Mouse (Mus musculus) lung, postnatal 25 days (tissue): ENCODE measurements around the gene Prelp.

Experiments used
- DNase-seq: peaks from one replicate; pipeline ENCODE4 v3.0.0; 2022; ENCODE audit warnings: low spot score

Prelp gene

DNA sequence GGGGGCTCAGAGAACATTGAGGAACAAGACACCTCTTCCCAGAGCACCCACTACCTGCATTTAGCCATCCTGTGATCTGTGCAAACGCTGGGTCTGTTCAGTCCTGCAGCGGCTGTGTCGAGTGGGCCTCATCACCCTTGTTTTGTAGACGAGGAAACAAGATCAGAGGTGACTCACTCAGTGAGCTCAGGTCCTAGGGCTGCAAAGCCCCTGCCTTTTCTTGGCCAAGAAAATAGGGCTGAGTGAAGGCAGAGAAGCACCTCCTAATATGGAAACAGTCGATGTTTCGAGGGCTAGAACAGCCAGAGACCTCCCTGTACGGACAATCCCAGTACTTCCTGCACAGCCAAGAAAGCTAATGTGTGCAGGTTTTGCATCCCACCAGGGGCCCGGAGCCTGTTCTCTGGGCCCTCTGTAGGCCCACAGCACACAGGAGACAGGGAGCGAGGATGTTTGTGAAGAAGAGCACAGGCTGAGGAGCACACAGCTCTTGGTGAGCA, 22.1 kb downstream of the Prelp start:
- no peak for DNase-seq

DNA sequence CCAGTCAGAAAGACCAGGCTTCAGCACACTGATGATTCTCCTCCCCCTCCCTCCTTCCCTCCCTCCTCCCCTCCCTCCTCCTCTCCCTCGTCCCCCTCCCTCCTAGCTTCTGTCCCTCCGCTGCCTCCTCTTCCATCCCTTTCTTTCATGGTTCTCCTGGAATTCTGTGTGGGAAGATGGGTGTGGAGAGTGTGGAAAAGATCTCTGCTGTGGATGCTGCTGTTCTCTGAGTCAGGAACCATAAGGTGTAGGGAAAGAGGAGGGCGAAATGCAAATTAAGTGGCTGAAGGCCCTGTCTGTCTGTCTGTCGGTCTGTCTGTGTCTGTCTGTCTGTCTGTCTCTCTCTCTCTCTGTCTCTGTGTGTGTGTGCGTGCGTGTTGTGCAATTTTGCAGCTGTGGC, 23.9 kb downstream of the Prelp start:
- DNase-seq = no peak

DNA sequence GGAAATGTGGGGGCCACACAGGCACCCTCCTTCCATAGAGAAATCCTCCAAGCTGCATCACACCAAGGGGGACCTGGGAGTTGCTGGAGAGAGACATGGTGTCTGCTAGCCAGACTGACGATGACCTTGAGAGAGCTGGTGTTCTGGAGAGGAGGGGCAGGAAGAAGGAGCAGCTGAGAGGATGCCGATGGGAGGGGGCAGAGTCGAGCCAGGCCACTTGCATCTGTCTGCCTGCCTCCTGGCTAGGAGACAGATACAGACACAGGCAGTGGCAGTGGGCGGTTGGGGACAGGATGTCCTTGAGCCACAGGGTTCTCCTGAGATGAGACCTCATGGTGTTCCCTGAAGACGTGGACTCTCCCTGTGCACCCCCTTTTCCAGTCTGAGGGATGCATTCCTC, 29.7 kb downstream of the Prelp start:
- peak; percentile 62 for DNase-seq

DNA sequence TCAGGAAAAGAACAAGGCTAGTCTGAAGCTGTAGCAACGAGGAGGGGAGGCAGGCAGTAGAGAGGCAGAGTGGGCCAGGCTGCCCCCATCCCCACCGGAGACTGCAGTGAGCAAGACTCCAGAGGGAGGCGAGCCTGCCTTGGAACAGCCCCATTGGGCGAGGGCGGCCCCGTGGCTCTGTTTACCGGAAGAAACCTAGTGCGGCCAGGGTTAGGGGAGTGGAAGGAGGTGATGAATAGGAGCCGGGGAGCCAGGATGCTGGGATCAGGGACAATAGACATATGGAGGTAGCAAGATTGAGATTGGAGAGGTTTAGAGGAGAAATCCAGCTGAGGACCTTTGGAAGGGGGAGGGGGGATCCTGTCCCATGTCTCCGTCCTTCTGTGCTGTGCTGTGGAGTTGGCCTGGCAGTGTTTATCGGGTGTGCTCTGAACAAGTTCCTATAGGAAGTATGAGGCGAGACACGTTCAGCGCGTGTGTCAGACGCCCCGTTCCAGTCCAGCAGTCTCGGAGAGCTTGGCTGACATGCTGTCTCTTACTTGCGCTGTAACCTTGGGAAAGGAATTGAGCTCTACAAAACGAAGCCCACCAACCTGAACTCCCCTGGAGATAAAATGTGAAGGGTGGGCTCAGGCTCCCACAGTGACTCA, 31.1 kb downstream of the Prelp start:
- DNase-seq = no peak

DNA sequence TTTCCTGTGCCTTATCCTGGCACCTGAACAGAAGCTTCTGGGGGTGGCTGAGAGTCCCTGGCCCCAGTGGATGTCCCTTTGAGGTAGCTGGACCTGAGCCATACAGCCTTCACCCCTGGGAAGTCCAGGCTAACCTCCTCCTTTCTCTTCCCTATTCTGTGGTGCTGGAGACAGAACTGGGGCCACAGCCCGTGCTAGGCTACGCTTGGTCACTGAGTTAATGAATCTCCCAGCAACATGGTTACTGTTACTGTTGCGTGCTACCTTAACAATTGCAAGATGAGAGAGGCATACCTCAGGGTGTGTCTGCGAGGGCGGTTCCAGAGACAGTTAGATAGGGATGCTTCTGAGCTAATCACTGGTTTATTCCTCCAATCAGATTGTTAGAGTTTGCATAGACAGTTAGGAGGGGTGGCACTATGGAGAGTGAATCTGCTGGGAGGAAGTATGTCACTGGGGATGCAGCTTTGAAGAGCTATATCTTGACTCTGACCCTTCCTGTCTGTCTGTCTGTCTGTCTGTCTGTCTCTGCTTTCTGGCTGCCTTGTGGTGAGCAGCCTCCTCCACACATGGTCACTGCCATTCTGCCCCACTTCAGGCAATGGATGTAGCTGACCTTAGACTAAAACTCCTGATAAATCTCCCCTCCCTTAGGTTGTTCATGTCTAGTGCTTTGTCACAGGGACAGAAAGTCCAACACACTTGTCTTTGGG, 33.5 kb downstream of the Prelp start:
- no peak for DNase-seq

DNA sequence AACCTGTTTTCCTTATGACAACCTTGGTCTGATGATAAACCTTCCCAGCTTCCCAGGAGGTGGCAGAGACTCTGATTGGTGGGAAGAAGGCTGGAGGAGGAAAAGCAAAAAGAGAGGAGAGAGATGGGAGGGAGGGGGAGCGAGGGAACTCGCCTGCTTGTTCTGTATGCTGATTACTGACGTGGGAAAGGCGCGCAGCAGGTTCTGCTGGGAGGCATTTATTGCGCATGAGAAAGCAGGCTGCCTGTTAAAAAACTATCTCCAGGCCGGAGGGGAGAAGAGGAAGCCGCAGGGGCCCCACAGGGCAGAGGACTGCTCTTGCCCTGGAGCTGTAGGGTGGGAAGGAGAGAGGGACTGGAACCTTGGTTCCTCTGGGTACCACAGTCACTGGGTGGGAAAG, 34.2 kb downstream of the Prelp start:
- no peak for DNase-seq

DNA sequence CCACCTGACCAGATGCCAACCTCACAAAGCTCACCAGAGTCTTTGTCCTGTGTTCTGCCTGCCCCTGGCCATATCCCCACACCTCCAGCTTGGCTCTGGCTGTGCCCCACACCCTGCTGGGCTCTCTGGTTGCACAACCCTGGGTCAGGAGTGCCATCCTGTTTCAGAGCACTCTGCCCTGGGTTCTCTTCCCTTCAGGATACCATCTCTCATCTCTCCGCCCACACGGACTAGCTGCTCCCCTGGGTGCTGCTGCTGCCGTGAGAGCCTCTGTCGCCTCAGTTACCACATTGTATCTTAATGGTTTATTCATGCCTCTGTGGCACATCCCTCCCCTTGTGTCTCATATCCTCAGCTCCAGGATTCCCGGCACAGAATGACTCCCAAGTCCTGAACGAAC, 34.8 kb downstream of the Prelp start:
- no peak for DNase-seq

DNA sequence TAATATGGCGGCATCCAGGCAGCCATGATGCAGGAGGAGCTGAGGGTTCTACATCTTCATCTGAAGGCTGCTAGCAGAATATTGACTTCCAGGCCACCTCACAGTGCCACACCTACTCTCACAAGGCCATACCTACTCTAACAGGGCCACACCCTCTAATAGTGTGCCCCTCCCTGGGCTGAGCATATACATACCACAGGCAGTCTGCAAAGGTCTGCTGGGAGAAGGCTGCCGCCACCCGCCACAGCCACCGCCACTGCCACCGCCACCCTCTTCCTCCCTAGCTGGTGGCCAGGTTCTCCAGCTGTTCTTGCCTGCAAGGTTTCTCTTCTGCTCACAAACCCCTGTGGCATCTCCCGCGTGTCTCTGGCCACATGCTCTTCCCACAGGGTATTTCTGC, 35.4 kb downstream of the Prelp start:
- DNase-seq = no peak

DNA sequence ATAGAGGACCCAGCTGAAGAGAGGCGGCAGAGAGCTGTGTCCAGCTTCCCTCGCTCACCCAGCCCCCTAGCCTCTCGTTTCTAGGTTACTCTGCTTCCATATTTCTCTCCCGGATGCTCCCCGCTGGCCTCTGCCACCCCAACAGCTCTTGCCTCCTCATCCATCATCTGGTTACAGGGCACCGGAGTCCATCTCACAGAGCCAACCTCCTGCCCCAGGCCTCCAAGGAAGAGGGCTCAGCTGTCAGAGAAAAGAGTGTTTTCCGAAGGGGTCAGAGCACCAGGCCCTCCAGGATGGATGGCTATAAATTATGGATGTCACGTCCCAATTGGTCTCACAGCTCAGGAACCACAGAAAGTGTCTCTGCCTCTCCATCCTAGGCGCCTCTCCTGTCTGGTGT, 36.5 kb downstream of the Prelp start:
- DNase-seq = no peak

DNA sequence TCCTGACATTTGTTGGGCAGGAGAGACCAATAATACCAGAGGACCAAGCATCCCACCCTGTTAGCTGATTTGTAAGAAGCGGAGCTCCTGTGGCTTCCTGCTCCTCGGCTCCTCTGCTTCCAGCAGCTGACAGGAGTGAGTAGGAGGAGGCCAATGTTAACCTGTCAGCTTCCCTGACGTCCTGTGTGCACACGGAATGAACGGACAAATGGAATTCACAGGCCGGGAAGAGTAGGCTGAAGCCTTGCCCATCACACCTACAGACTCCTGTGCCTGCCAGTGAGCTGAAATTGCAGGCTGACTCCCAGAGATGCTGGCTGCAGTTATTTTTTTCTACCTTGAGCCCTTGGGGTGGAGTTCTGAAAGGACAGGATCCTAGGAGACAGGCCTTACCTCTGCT, 37.1 kb downstream of the Prelp start:
- DNase-seq = no peak

DNA sequence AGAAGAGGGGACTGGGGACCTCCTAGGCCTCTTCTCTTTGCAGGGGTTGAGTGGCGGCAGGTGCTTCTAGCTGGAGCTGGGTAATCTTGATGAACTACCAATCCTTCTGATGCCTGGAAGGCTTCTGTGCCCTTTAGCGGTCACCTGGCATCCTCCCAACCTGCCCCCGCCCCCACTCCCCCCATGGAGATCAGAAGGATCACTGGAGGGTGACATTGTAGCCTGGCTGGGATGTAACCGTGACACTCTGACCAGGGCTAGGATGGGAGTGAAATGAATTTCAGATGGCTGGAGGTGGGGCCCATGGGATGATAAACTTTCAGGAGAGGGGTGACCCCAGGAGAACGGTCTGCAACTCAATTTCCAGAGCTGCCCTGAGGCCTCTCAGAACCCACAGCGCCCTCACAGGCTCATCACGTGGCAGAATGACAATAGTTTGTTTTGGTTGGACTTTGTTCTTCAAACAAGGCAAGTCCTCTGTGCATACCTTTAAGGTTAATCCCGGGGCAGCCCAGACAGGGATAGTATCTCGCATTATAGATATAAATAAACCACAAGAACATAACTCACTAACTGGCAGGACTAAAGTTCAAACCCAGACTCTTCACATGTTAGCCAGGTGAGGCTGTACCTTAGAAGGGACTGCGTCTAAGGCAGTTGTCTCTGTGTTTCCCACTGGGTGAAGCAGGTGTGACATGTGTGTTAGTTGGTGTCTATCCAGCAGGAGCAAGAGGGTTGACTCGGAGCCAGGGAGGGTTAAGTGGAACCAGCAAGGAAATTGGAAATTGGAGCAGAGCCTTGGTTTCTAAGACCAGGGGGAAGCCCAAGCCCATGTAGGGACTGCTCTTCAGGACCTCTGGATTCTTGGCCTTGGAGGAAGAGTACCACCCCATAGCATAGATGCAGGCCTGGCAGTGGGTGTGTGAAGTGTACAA, 38.7 kb downstream of the Prelp start:
- DNase-seq = no peak

DNA sequence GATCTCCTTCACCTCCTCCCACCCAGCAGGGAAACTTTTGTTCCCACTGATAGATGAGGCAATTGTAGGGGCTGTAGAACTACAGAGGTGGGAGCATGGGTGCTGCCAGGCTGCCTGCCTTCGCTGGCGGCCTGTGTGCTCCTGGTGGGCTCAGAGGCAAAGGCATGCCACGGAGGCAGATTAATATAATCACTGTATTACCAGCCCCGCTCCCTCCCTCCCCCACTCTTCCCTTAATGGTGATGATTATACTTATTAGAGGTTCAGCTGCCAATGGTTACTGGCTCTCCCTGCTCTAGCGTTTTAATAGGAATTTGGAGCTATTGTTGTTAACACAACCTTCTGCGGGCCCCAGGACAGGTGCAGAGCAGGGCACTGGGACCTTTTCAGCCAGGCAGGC, 39.4 kb downstream of the Prelp start:
- no peak for DNase-seq

DNA sequence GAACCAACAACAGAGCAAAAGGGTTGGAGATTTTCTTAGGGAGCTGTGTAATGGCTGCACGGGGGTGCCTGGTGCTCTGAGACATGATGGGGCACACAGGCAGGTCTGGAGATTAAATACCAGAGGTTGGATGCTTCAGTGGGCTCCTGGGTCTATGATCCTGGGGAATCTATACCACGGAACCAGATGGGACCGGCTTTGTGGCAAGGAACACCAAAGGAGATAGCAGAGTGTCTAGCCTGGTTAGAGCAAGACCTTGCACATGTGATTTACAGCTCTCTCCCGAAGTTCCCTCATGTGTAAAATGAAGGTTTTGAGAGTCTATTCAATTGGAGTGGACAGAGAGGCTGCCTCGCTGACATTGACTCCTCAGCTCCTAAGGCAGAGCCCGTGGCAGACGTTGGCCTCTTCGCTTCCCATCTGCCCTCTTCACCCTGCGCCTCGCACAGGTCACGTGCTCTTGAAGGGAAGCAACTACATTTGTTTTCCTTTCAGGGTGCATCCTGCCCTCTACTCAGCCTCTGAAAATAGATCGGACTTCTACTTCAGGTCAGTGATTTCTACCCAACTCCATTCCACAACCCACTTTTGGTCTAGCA, 42.3 kb downstream of the Prelp start:
- DNase-seq = no peak

DNA sequence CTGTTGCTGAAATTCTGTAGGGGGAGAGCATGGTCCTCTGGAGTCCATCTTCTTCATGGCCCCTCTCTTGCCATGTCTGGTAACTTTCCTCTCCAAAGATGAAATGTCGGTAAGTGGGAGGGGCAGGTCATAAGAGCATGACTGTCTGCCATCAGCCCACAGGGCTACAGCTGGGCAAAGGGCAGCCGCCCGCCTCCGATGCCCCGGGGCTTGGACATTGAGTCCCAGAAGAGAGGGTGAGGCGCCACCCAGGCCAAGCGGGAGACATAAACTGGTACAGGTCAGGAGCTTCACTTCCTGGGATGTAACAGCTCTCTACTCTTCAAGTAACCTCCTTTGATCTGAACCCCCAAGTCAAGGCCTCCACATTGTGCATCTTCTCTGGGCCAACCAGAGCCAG, 44.3 kb downstream of the Prelp start:
- no peak for DNase-seq

DNA sequence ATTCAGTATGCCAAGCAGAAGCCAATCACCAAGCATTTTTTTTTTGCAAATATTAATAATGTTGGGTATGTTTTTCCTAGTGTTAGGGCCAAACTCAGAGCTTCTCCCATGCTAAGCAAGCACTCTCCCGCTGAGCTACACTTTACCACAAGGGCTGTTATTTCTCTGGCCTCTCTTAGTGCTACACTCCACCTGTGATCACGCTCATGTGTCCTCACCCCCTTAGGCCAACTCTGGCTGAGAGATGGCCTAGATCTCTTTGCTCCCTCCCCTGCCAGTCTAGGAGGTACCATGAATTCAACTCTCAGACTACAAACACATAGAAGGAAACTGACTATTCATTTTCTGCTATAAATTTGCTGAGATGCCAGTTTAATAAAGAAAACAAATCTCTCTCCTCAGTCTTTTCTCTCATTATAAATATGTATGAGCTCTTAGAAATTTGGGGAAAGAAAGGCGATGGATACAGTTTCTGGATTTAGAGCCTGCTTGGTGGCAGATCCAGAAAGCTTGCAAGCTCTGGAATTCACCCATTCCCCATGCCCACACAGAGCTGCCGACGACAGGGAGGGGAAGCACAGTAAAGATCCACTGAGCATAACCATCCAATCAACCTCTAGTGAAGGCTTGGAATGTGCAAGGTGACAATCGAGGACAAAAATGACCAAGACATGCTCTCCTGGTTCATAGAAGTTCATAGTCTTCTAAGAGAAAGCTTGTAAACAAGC, 48.0 kb downstream of the Prelp start:
- no peak for DNase-seq

DNA sequence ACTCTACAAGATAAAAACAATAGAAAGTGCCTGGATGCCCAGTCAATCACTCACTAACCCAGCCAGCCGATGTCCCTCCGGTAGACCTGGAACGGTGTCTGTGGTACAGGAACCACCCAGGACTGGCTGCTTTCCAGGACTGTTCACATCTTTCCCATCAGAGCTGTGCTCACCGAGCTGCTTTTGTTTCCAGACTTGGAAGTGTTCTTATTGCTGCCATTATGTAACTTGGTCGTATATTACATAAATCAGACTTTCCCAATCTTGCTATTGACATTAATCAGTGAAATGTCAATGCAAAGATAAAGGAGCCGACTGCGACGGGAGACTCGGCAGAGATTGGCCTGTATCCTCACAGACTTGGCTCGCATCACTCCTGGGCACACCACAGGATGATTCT, 50.0 kb downstream of the Prelp start:
- peak; percentile 16 for DNase-seq

DNA sequence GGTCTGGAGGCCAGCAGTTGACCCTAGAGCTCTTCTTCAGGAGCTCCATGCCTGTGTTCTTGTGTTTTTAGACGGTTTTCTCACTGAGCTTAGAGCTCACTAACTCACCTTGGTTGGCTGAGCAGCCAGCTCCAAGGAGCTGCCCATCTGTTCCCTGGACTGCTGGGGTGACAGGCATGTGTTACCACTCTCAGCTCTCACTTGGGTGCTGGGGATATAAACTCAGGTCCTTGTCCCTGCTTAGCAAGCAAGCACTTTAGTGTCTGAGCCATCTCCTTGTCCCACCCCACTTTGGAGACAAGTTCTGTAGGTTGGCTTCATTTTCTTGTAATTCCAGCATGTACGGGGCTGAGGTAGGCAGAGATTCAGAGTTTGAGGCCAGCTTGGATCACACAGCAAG, 52.0 kb downstream of the Prelp start:
- no peak for DNase-seq

DNA sequence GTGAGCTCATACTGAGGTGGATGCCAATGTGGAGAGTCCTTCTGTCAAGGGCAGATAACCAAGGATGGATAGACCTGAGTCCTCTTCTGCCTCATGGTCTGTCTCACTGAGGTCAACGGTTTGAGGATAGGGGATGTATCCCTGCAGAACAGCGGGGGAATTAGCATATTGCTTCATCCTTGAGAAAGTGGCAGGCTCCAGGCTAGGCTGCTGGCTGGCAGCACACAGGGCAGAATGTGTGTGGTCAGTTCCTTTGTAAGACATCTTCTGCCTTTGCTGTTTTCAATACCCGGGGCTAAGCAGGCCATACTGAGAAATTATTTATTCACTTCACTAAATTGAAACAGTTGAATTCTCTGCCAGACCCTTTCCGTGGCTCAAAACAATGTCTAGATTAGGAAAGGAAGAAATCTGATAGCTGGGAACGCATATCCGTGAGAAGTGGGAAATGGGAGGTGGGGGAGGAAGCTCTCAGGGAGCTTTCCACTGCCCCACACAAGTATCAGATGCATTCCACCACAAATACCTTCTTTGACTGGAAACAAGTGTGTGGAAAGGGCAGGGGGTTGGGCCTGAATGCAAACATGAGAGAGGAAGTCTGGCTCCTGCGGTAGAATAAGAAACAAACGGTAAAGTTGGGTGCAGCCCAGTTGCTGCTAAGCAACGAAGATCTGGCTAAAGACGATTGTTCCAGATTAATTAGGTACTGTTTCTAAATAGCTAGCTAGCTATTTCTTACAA, 57.8 kb downstream of the Prelp start:
- peak; percentile 31 for DNase-seq

DNA sequence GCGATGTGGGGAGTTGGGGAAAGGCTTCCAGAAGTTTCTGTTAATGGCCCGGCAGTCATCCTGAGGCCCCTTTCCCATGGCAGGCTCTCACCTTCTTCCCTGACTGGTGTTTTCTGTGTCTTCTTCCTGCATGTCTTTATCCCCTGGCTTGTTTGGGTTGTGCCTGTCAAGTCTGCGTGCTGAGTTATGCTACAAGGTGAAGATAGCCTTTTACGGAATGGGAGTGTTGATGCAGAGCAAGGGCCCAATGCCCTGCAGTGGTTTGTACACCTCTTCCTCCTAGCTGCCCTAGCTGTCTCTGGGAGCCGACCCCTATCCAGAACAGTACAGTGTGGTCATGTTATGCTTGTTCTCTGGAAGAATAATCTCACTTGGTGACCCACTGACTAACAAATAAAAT, 60.2 kb downstream of the Prelp start:
- DNase-seq = no peak
